Mouse (Mus musculus): Measurements from ENCODE around the gene Crip2.
A peak's percentile ranks its signal among the peaks of the same experiment; 100 is the strongest.

Crip2 gene

GRCm38 (mm10) chr12:113130732-113131131, 9.3 kb upstream of the Crip2 start:
- peak in 1 of 2 experiments; percentile 60 for DNase-seq (ENCODE audit: inconsistent age in 2 of 2, low spot score in 1 of 2)

- no peak for DNase-seq (ENCODE audit: inconsistent age in 2 of 2, low spot score in 1 of 2)
Measured at GRCm38 (mm10) chr12:113131601-113132000, 8.4 kb upstream of the Crip2 start.

- peak in 1 of 2 experiments; percentile 55 for DNase-seq (ENCODE audit: inconsistent age in 2 of 2, low spot score in 1 of 2)
Measured at GRCm38 (mm10) chr12:113132567-113132966, 7.5 kb upstream of the Crip2 start.

- DNase-seq (ENCODE audit: inconsistent age in 2 of 2, low spot score in 1 of 2): no peak
Measured at GRCm38 (mm10) chr12:113133260-113133659, 6.8 kb upstream of the Crip2 start.

GRCm38 (mm10) chr12:113133861-113134403, 6.1 kb upstream of the Crip2 start:
- DNase-seq (ENCODE audit: inconsistent age in 2 of 2, low spot score in 1 of 2): no peak

GRCm38 (mm10) chr12:113134502-113134901, 5.5 kb upstream of the Crip2 start:
- no peak for DNase-seq (ENCODE audit: inconsistent age in 2 of 2, low spot score in 1 of 2)

- no peak for DNase-seq (ENCODE audit: inconsistent age in 2 of 2, low spot score in 1 of 2)
Measured at GRCm38 (mm10) chr12:113135401-113135800, 4.6 kb upstream of the Crip2 start.

- no peak for DNase-seq (ENCODE audit: inconsistent age in 2 of 2, low spot score in 1 of 2)
Measured at GRCm38 (mm10) chr12:113136492-113137020, 3.5 kb upstream of the Crip2 start.

GRCm38 (mm10) chr12:113137260-113138213, 2.5 kb upstream of the Crip2 start:
- no peak for DNase-seq (ENCODE audit: inconsistent age in 2 of 2, low spot score in 1 of 2)

GRCm38 (mm10) chr12:113138291-113138690, 1.7 kb upstream of the Crip2 start:
- DNase-seq (ENCODE audit: inconsistent age in 2 of 2, low spot score in 1 of 2): no peak

GRCm38 (mm10) chr12:113138901-113139864, 853 bp upstream of the Crip2 start:
- peak; percentile 36 to 63 for DNase-seq (ENCODE audit: inconsistent age in 2 of 2, low spot score in 1 of 2)

- DNase-seq (ENCODE audit: inconsistent age in 2 of 2, low spot score in 1 of 2): peak; percentile 58 to 87
Measured at GRCm38 (mm10) chr12:113140616-113141411, 778 bp downstream of the Crip2 start.

- DNase-seq (ENCODE audit: inconsistent age in 2 of 2, low spot score in 1 of 2): peak; percentile 54 to 77
Measured at GRCm38 (mm10) chr12:113141531-113141973, 1.5 kb downstream of the Crip2 start.

- DNase-seq (ENCODE audit: inconsistent age in 2 of 2, low spot score in 1 of 2): peak; percentile 76 to 84
Measured at GRCm38 (mm10) chr12:113142021-113142975, 2.3 kb downstream of the Crip2 start.

GRCm38 (mm10) chr12:113143164-113143563, 3.1 kb downstream of the Crip2 start:
- DNase-seq (ENCODE audit: inconsistent age in 2 of 2, low spot score in 1 of 2): peak in 1 of 2 experiments; percentile 52

GRCm38 (mm10) chr12:113144001-113144756, 4.1 kb downstream of the Crip2 start:
- peak; percentile 61 to 85 for DNase-seq (ENCODE audit: inconsistent age in 2 of 2, low spot score in 1 of 2)

- peak in 1 of 2 experiments; percentile 36 for DNase-seq (ENCODE audit: inconsistent age in 2 of 2, low spot score in 1 of 2)
Measured at GRCm38 (mm10) chr12:113144886-113145285, 4.8 kb downstream of the Crip2 start.

- DNase-seq (ENCODE audit: inconsistent age in 2 of 2, low spot score in 1 of 2): no peak
Measured at GRCm38 (mm10) chr12:113145591-113145990, 5.6 kb downstream of the Crip2 start.

All from adrenal gland, adult (tissue).